In the genomic region with DNA sequence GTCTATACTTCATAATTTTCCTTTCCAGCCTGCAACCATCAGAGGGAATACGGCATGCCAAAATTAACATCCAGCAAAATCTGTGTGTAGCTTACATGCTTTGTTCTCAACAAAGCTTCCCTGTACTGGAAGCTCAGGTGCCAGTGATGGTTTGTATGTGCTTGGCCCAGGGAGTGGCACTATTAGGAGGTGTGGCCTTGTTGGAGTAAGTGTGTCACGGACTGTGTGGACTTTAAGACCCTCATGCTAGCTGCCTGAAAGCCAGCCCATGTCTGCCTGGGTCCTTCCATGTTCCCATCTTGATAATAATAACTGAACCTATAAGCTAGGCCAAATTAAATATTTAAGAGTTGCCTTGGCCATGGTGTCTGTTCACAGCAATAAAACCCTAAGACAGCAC, we compare ENCODE assay signal across 23 mouse cellular contexts.
"Had no signal": no experiment of that assay in that cellular context is flagged by ENCODE, and none has a peak within 500 bp of the region (broad histone marks: within the 10 kb centered on the region; RNA-seq: fewer than 3 reads in every experiment).

No protein-coding gene starts in this region.

- H3K9ac ChIP-seq: heart, embryonic 13.5 days; heart, embryonic 15.5 days; hindbrain, embryonic 12.5 days; hindbrain, embryonic 14.5 days; liver, embryonic 13.5 days; liver, embryonic 15.5 days had no signal

- ATAC-seq: hindbrain, embryonic 16.5 days; intestine, postnatal 0 days had no signal

- H3K27me3 ChIP-seq: heart, embryonic 13.5 days; heart, embryonic 15.5 days; hindbrain, embryonic 12.5 days; liver, embryonic 13.5 days; liver, embryonic 15.5 days had no signal

- H3K27ac ChIP-seq: heart, adult 2 months; heart, embryonic 13.5 days; heart, embryonic 15.5 days; hindbrain, embryonic 10.5 days; hindbrain, embryonic 12.5 days; hindbrain, embryonic 14.5 days; layer of hippocampus, adult 2 months; left cerebral cortex, adult 2 months; liver, embryonic 13.5 days; liver, embryonic 15.5 days had no signal

- H3K4me1 ChIP-seq: heart, embryonic 15.5 days; hindbrain, embryonic 10.5 days; hindbrain, embryonic 12.5 days had no signal

- H3K9me3 ChIP-seq: heart, embryonic 13.5 days; heart, embryonic 15.5 days; hindbrain, embryonic 10.5 days; hindbrain, embryonic 12.5 days; liver, embryonic 13.5 days; liver, embryonic 15.5 days had no signal

- H3K4me3 ChIP-seq: heart, adult 2 months; heart, embryonic 13.5 days; heart, embryonic 15.5 days; hindbrain, embryonic 10.5 days; hindbrain, embryonic 12.5 days; layer of hippocampus, adult 2 months; left cerebral cortex, adult 2 months; liver, embryonic 13.5 days; liver, embryonic 15.5 days had no signal

- H3K4me2 ChIP-seq: heart, embryonic 11.5 days; heart, embryonic 13.5 days; heart, embryonic 15.5 days; hindbrain, embryonic 12.5 days; hindbrain, embryonic 14.5 days; liver, embryonic 11.5 days; liver, embryonic 13.5 days; liver, embryonic 15.5 days had no signal

- DNase-seq: gastrocnemius, postnatal 10 days; gastrocnemius, postnatal 25 days; heart, adult 2 months; heart, postnatal 4 days; kidney, adult 18-20 months; kidney, adult 8-10 months; kidney, postnatal 10 days; kidney, postnatal 25 days; kidney, postnatal 4 days; liver; liver, embryonic 13.5 days had no signal
